ENCODE assay signal across 9 mouse cellular contexts in the genomic region with DNA sequence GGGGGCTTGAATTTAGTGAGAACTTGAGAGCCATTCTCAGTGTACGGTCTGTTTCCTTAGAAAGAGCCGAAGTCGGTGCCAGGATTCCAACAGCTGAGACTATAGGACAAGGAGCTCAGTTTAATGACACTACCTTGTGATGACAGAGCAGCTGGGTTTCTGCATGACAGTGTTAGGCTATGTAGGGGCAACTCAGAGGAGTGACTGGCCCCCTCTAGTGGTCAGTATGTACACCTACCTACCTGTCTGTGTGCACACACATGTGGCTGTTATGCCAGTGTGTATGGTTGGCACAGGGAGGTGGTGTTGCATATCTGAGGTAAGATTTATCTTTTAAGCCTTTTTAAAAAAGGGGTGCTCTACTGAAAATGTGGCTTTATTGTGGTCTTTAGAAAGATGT. TPM values are rescaled to one million over a fixed set of nuclear protein-coding genes. Genes with fewer than 3 reads are reported as not detected.
DNase-seq lines count a peak whose midpoint lies in the region; ATAC-seq and TF ChIP-seq lines count a peak whose summit lies in the region.
"Had no signal": no experiment of that assay in that cellular context is flagged by ENCODE, and none has a peak within 500 bp of the region (broad histone marks: within the 10 kb centered on the region; RNA-seq: fewer than 3 reads in every experiment).

No protein-coding gene starts in this region.

- H3K36me3 ChIP-seq in limb, embryonic 12.5 days = peaks cover 5% of the 10 kb centered on the region; the same call in 1 of the 2 replicates
- no peaks in the 10 kb centered on the region for H3K36me3 ChIP-seq in spleen, adult 2 months (ENCODE audit: control insufficient read depth, insufficient read depth, low read length)
- H3K36me3 ChIP-seq: limb, embryonic 15.5 days had no signal

- TF ChIP-seq POLR2A in spleen, adult 2 months (IDR thresholded peaks at IDR 0.05; ENCODE audit: low read depth, low read length) = no peak

- no peaks in the 10 kb centered on the region for H3K27me3 ChIP-seq in limb, embryonic 12.5 days
- no peaks in the 10 kb centered on the region for H3K27me3 ChIP-seq in spleen, adult 2 months (ENCODE audit: control insufficient read depth, insufficient read depth, low read length)
- H3K27me3 ChIP-seq: limb, embryonic 15.5 days had no signal

- WGBS in limb, embryonic 12.5 days = 81% methylated on average over 3 of the region's 3 CpGs
- 91% methylated on average over 3 of the region's 3 CpGs for WGBS in spleen, adult 2 months

- peak; percentile 40; the same call in 1 of the 2 replicates for TF ChIP-seq CTCF in spleen, adult 2 months (IDR thresholded peaks at IDR 0.05; ENCODE audit: extremely low read depth, insufficient read depth, insufficient read length, insufficient replicate concordance)

- no peak for DNase-seq in cerebellum, postnatal 4 days (ENCODE audit: low spot score in 2 of 2)
- peak; percentile 60 to 70 for DNase-seq in B cell, adult 2 months
- peak; percentile 56 for DNase-seq in embryo, embryonic 10.5 days (ENCODE audit: low spot score)
- peak; percentile 32 to 41 for DNase-seq in spleen, adult 2 months (ENCODE audit: low read depth in 1 of 2, low spot score in 2 of 2)
- no peak for DNase-seq in layer of hippocampus, adult 9-11 months
- no peak for DNase-seq in gastrocnemius, postnatal 4 days (ENCODE audit: low spot score in 2 of 2)

- H3K4me1 ChIP-seq in limb, embryonic 12.5 days (replicated peaks) = peaks cover 25% of the 10 kb centered on the region
- peaks cover 7% of the 10 kb centered on the region; the same call in 1 of the 2 replicates for H3K4me1 ChIP-seq in spleen, adult 2 months (ENCODE audit: control insufficient read depth, insufficient read depth, insufficient read length)

- H3K4me3 ChIP-seq in limb, embryonic 12.5 days (replicated peaks) = no peak overlapping the region
- no peak overlapping the region for H3K4me3 ChIP-seq in spleen, adult 2 months (ENCODE audit: extremely low read depth, insufficient read depth, insufficient read length)
- H3K4me3 ChIP-seq: limb, embryonic 15.5 days had no signal

- peak; percentile 36; the same call in 1 of the 2 replicates for ATAC-seq in cerebellum, adult (ENCODE audit: insufficient number of reproducible peaks, low FRiP score, low TSS enrichment)
- peak; percentile 66; the same call in 1 of the 2 replicates for ATAC-seq in limb, embryonic 12.5 days (ENCODE audit: insufficient number of reproducible peaks, insufficient read depth, low FRiP score, low TSS enrichment, low read depth)

- H3K27ac ChIP-seq in limb, embryonic 12.5 days = peak overlapping the region; percentile 81; the same call in 1 of the 2 replicates
- H3K27ac ChIP-seq in spleen, adult 2 months (ENCODE audit: insufficient read depth, low read length) = no peak overlapping the region
- H3K27ac ChIP-seq: limb, embryonic 15.5 days had no signal

- no peak overlapping the region for H3K4me2 ChIP-seq in limb, embryonic 12.5 days
- H3K4me2 ChIP-seq: limb, embryonic 15.5 days had no signal

- peaks cover 7% of the 10 kb centered on the region; the same call in 1 of the 2 replicates for H3K9me3 ChIP-seq in limb, embryonic 12.5 days
- H3K9me3 ChIP-seq: limb, embryonic 15.5 days had no signal

- H3K9ac ChIP-seq in limb, embryonic 12.5 days (replicated peaks) = no peak overlapping the region
- H3K9ac ChIP-seq: limb, embryonic 15.5 days had no signal

RNA-seq across cellular contexts. Expression of a gene that starts 56.6 kb away (rescaled TPM):
- polyA plus RNA-seq in limb, embryonic 12.5 days (2016; fragmentation: Nextera tagmentation; extraction: Ambion mirVana) = 1.9 and 2.0 TPM in 2 replicates
- polyA plus RNA-seq in spleen, adult 2 months (2012; rRNA removed) = 0.72 and 0.79 TPM in 2 replicates
- 10 to 100 TPM; 10.3 to 10.9 TPM for total RNA-seq in gastrocnemius, postnatal 4 days (2021)

Comparison
In these comparisons a context has a peak if more than half of its experiments do, and no peak if none do; other contexts are left out.
1. DNase-seq: peak in B cell, adult 2 months (2 of 2), embryo, embryonic 10.5 days (single experiment) and spleen, adult 2 months (2 of 2); none in cerebellum, postnatal 4 days (0 of 2), layer of hippocampus, adult 9-11 months (single experiment) and gastrocnemius, postnatal 4 days (0 of 2).